Mouse (Mus musculus): ENCODE measurements around the gene Mtrr. TPM values are rescaled to one million over a fixed set of nuclear protein-coding genes. Genes with fewer than 3 reads are reported as not detected.

Mtrr gene
- polyA plus RNA-seq (2012; rRNA removed): 9.0 TPM in 2 replicates

DNA sequence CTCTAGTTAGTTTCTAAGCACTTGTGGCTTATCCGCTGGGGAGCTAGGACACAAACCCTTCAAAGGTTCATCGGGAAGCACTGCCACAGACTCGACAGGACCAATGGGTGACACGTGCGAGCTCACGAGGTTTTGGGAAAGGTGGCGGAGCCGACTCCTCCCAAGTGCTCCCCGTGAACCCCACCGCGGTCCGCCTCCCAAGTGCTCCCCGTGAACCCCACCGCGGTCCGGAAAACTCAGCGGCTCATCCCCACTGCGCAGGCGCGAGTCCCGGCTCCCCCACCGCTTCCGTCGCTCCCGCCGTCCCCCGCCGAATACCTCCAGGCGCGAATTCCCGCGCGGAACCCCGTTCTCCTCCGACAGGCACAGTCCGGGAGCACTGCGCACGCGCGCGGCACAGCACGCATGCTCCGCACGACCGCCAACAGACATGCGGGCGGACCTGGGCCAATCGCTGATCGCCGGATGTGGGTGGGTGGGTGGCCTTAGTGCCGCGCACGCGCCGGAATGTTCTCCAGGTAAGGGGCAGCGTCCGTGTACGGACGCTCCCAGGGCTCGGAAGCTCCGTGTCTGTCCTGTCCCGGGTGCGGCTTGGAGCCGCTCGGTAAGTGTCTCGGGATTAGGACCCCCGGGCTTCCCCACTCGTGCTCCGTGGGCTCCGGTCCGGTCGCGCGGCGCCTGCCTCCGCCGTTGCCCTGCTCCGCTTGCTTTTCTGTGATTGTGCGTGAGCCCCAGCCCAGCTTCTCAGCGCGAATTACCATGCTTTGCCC lies at the start of gene Mtrr, which contains the start of gene Fastkd3:
TSS of gene Mtrr (minus strand) at position 403 of the 770 bp plus-strand sequence.
TSS of gene Fastkd3 (plus strand) at position 488 of the 770 bp plus-strand sequence.
- peak; percentile 74 for TF ChIP-seq POLR2A (IDR thresholded peaks at IDR 0.05; ENCODE audit: control insufficient read depth, low read depth, low read length)
- TF ChIP-seq CTCF (IDR thresholded peaks at IDR 0.05; ENCODE audit: control insufficient read depth, insufficient read depth, insufficient replicate concordance, low read depth, low read length): no peak
- no peaks in the 10 kb centered on the region; the same call in 1 of the 2 replicates for H3K4me1 ChIP-seq (ENCODE audit: control insufficient read depth, insufficient read depth, low read length)
- H3K4me3 ChIP-seq (ENCODE audit: control insufficient read depth, low read depth, low read length): peak within 1 kb of the TSS; percentile 94
- H3K27me3 ChIP-seq (ENCODE audit: control insufficient read depth, insufficient read depth, low read length): no peaks in the 10 kb centered on the region
- H3K36me3 ChIP-seq (ENCODE audit: control insufficient read depth, insufficient read depth, low read length): peaks cover 1% of the 10 kb centered on the region
- H3K27ac ChIP-seq (ENCODE audit: control insufficient read depth, insufficient read depth, low read depth, low read length): peak within 1 kb of the TSS; percentile 90

- no peaks in the 10 kb centered on the region for H3K4me1 ChIP-seq (ENCODE audit: control insufficient read depth, insufficient read depth, low read length)
- no peaks in the 10 kb centered on the region for H3K27me3 ChIP-seq (ENCODE audit: control insufficient read depth, insufficient read depth, low read length)
- TF ChIP-seq CTCF (IDR thresholded peaks at IDR 0.05; ENCODE audit: control insufficient read depth, insufficient read depth, insufficient replicate concordance, low read depth, low read length) (no peak), POLR2A (IDR thresholded peaks at IDR 0.05; ENCODE audit: control insufficient read depth, low read depth, low read length) (no peak)
- no peak overlapping the region for H3K27ac ChIP-seq (ENCODE audit: control insufficient read depth, insufficient read depth, low read depth, low read length)
- no peaks in the 10 kb centered on the region for H3K36me3 ChIP-seq (ENCODE audit: control insufficient read depth, insufficient read depth, low read length)
- H3K4me3 ChIP-seq (ENCODE audit: control insufficient read depth, low read depth, low read length): no peak overlapping the region
Observed at GRCm38 (mm10) chr13:68627041-68627440, 45.1 kb upstream of the Mtrr start.

DNA sequence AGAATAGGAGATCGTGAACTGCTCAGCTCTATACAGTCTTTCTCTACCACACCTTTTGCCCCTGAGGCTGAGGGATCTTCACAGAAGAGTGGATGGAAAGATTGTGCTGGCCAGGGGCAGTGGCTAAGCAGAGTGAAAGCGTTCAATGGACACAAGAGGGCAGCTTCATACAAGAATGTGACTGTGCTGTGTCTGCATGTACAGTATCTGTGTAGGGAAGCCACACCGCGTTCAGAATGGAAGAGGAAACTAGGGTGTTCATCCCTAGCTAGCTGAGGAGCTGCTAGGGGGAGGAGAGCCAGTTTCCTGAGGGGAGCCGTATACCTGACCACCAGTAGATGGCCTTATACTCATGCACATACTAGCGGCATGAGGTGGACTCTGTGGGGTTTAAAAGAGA lies 40.8 kb upstream of the Mtrr start:
- TF ChIP-seq POLR2A (IDR thresholded peaks at IDR 0.05; ENCODE audit: control insufficient read depth, low read depth, low read length): no peak
- TF ChIP-seq CTCF (IDR thresholded peaks at IDR 0.05; ENCODE audit: control insufficient read depth, insufficient read depth, insufficient replicate concordance, low read depth, low read length): no peak
- Histone ChIP-seq H3K27me3 (ENCODE audit: control insufficient read depth, insufficient read depth, low read length) (no peaks in the 10 kb centered on the region), H3K4me3 (ENCODE audit: control insufficient read depth, low read depth, low read length) (no peak overlapping the region), H3K36me3 (ENCODE audit: control insufficient read depth, insufficient read depth, low read length) (no peaks in the 10 kb centered on the region), H3K27ac (ENCODE audit: control insufficient read depth, insufficient read depth, low read depth, low read length) (no peak overlapping the region), H3K4me1 (ENCODE audit: control insufficient read depth, insufficient read depth, low read length) (no peaks in the 10 kb centered on the region)

DNA sequence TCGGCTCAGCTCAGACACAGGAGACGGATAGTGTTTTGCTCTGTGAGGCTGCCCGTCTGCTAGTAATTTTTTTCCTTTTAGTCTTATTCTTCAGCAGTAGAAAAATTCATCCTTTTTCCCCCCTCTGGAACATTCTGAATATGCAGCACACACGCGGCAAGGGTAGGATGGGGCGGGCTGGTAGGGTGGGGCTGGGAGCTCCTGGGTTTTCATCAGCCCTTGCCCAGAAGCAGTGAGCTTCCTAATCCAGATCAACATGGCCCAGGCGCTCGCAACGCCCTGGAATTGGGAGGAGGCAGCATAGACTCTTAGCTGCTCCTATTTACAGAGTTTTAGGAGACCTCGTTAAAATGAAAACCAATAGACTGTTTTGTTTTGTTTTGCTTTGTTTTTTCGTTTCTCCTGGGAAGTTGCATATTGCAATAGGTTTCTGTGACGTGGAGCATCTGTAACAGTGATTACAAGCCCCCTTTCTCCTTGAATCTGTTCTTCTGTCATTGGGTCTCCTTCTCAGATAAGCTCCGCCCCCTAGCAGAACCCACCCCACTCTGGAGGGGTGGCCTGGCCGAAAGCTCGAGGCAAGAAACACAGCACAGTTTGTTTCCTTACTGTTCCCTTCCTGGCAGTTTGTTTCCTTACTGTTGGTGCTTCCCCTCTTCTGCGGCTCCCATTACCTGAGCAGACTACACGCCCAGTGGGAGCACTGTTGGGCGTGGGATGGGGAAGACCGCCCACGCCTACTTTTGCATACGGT lies 25.9 kb upstream of the Mtrr start:
- TF ChIP-seq POLR2A (IDR thresholded peaks at IDR 0.05; ENCODE audit: control insufficient read depth, low read depth, low read length): no peak
- TF ChIP-seq CTCF (IDR thresholded peaks at IDR 0.05; ENCODE audit: control insufficient read depth, insufficient read depth, insufficient replicate concordance, low read depth, low read length): no peak
- Histone ChIP-seq H3K4me3 (ENCODE audit: control insufficient read depth, low read depth, low read length) (peak overlapping the region; percentile 35), H3K27me3 (ENCODE audit: control insufficient read depth, insufficient read depth, low read length) (no peaks in the 10 kb centered on the region), H3K36me3 (ENCODE audit: control insufficient read depth, insufficient read depth, low read length) (no peaks in the 10 kb centered on the region), H3K4me1 (ENCODE audit: control insufficient read depth, insufficient read depth, low read length) (peaks cover 9% of the 10 kb centered on the region), H3K27ac (ENCODE audit: control insufficient read depth, insufficient read depth, low read depth, low read length) (no peak overlapping the region)

GRCm38 (mm10) chr13:68605689-68606126 lies 23.8 kb upstream of the Mtrr start:
- no peak for TF ChIP-seq CTCF (IDR thresholded peaks at IDR 0.05; ENCODE audit: control insufficient read depth, insufficient read depth, insufficient replicate concordance, low read depth, low read length)
- no peak; the same call in 1 of the 2 replicates for TF ChIP-seq POLR2A (IDR thresholded peaks at IDR 0.05; ENCODE audit: control insufficient read depth, low read depth, low read length)
- H3K27ac ChIP-seq (ENCODE audit: control insufficient read depth, insufficient read depth, low read depth, low read length): no peak overlapping the region

DNA sequence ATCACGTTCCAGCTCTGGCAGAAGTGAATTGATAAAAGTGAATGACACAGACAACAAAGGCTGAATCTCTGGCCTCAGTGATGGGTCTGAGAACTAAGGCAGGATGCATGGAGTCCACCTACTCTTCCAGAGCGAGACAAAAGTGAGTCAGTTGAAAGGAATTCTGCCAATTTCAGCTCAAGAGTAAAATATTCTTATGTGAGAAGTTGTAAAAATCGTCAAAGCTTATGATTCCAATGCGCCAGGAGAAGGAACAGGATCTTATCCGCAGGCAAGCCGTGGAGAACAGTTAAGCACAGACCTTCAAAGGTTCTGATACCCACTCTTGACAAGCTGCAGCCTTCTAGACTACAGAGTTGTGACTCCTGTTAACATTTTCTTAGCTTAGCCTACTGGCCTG lies 21.1 kb upstream of the Mtrr start:
- H3K27me3 ChIP-seq (ENCODE audit: control insufficient read depth, insufficient read depth, low read length): no peaks in the 10 kb centered on the region
- H3K27ac ChIP-seq (ENCODE audit: control insufficient read depth, insufficient read depth, low read depth, low read length): no peak overlapping the region
- peaks cover 6% of the 10 kb centered on the region for H3K4me1 ChIP-seq (ENCODE audit: control insufficient read depth, insufficient read depth, low read length)
- H3K36me3 ChIP-seq (ENCODE audit: control insufficient read depth, insufficient read depth, low read length): no peaks in the 10 kb centered on the region
- no peak for TF ChIP-seq POLR2A (IDR thresholded peaks at IDR 0.05; ENCODE audit: control insufficient read depth, low read depth, low read length)
- no peak for TF ChIP-seq CTCF (IDR thresholded peaks at IDR 0.05; ENCODE audit: control insufficient read depth, insufficient read depth, insufficient replicate concordance, low read depth, low read length)
- H3K4me3 ChIP-seq (ENCODE audit: control insufficient read depth, low read depth, low read length): no peak overlapping the region

More at GRCm38 (mm10) chr13:68605689-68606126, 23.8 kb upstream of the Mtrr start:
- Histone ChIP-seq H3K4me3 (ENCODE audit: control insufficient read depth, low read depth, low read length) (peak overlapping the region; percentile 75), H3K27me3 (ENCODE audit: control insufficient read depth, insufficient read depth, low read length) (no peaks in the 10 kb centered on the region), H3K4me1 (ENCODE audit: control insufficient read depth, insufficient read depth, low read length) (peaks cover 9% of the 10 kb centered on the region), H3K36me3 (ENCODE audit: control insufficient read depth, insufficient read depth, low read length) (no peaks in the 10 kb centered on the region)

GRCm38 (mm10) chr13:68601184-68601583 lies 19.2 kb upstream of the Mtrr start:
- TF ChIP-seq CTCF (IDR thresholded peaks at IDR 0.05; ENCODE audit: control insufficient read depth, insufficient read depth, insufficient replicate concordance, low read depth, low read length) (no peak), POLR2A (IDR thresholded peaks at IDR 0.05; ENCODE audit: control insufficient read depth, low read depth, low read length) (no peak)
- no peaks in the 10 kb centered on the region for H3K27me3 ChIP-seq (ENCODE audit: control insufficient read depth, insufficient read depth, low read length)

More at GRCm38 (mm10) chr13:68601184-68601583, 19.2 kb upstream of the Mtrr start:
- Histone ChIP-seq H3K4me1 (ENCODE audit: control insufficient read depth, insufficient read depth, low read length) (peaks cover 7% of the 10 kb centered on the region), H3K27ac (ENCODE audit: control insufficient read depth, insufficient read depth, low read depth, low read length) (no peak overlapping the region), H3K4me3 (ENCODE audit: control insufficient read depth, low read depth, low read length) (no peak overlapping the region), H3K36me3 (ENCODE audit: control insufficient read depth, insufficient read depth, low read length) (no peaks in the 10 kb centered on the region)

Data from testis, adult 2 months (tissue).